Mouse (Mus musculus): Measurements from ENCODE around the gene 4933424G06Rik.

- TF ChIP-seq CTCF (IDR thresholded peaks at IDR 0.05; ENCODE audit: low read depth, low read length): no peak
- no peak for TF ChIP-seq POLR2A (IDR thresholded peaks at IDR 0.05; ENCODE audit: extremely low read depth, insufficient read depth, low read length)
Observed at GRCm38 (mm10) chr1:36682620-36683355, 27.2 kb upstream of the 4933424G06Rik start, which contains the start of gene Fam178b.
